Mouse (Mus musculus) liver, embryonic 15.5 days (tissue): ENCODE measurements at regions not wholly inside any gene's neighbourhood (a gene's known extent, or its start where the extent isn't known, plus 50 kb on each side); places are given as distances from the start of the nearest gene placed in this dataset.
A peak's percentile ranks its signal among the peaks of the same experiment; 100 is the strongest.

Experiments used
- ATAC-seq: fragments of 200-750 bp; cut with Nextera tagmentation; 2 replicates; pipeline ENCODE4 v1.8.0; 2017; ENCODE audit warnings: moderate number of reproducible peaks, mild to moderate bottlenecking, moderate library complexity; ENCODE audit not compliant: insufficient read depth
- H3K27ac ChIP-seq: fragments of 300-500 bp; sonication (generic); replicated peaks from 2 replicates; pipeline ENCODE4 v1.5.1; 2015; ENCODE audit warnings: mild to moderate bottlenecking, inconsistent platforms
- H3K27me3 ChIP-seq: fragments of 300-500 bp; sonication (generic); 2 replicates; pipeline ENCODE4 v1.6.1; 2015; ENCODE audit warnings: mild to moderate bottlenecking, inconsistent platforms
- H3K36me3 ChIP-seq: fragments of 300-500 bp; sonication (generic); replicated peaks from 2 replicates; pipeline ENCODE4 v1.6.1; 2015; ENCODE audit warnings: moderate library complexity, mild to moderate bottlenecking, inconsistent platforms
- H3K4me1 ChIP-seq: fragments of 300-500 bp; sonication (generic); replicated peaks from 2 replicates; pipeline ENCODE4 v1.6.1; 2015; ENCODE audit warnings: inconsistent platforms
- H3K4me2 ChIP-seq: fragments of 300-500 bp; sonication (generic); 2 replicates; pipeline ENCODE4 v1.6.1; 2015; ENCODE audit warnings: moderate library complexity, mild to moderate bottlenecking, inconsistent platforms
- H3K4me3 ChIP-seq: fragments of 300-500 bp; sonication (generic); replicated peaks from 2 replicates; pipeline ENCODE4 v1.5.1; 2015; ENCODE audit warnings: mild to moderate bottlenecking, inconsistent platforms
- H3K9ac ChIP-seq: fragments of 300-500 bp; sonication (generic); 2 replicates; pipeline ENCODE4 v1.6.1; 2015; ENCODE audit warnings: moderate library complexity, mild to moderate bottlenecking, inconsistent platforms
- H3K9me3 ChIP-seq: fragments of 300-500 bp; sonication (generic); replicated peaks from 2 replicates; pipeline ENCODE4 v1.6.1; 2016; ENCODE audit warnings: inconsistent platforms
- WGBS: fragments of 180-500 bp; shearing (Covaris S2); methylation state at CpG from one replicate; pipeline ENCODE4 v1.1.7; 2015; ENCODE audit warnings: mixed read lengths; ENCODE audit not compliant: insufficient replicate concordance; 5-methylcytosine and 5-hydroxymethylcytosine counted together

- no peak overlapping the region for H3K9ac ChIP-seq
- H3K27ac ChIP-seq = no peak overlapping the region
- no peaks in the 10 kb centered on the region for H3K4me1 ChIP-seq
- H3K36me3 ChIP-seq = no peaks in the 10 kb centered on the region
- WGBS = 41% methylated on average over 8 of the region's 8 CpGs
- H3K9me3 ChIP-seq = no peaks in the 10 kb centered on the region
- H3K27me3 ChIP-seq = no peaks in the 10 kb centered on the region
- no peak overlapping the region for H3K4me2 ChIP-seq
- no peak overlapping the region for H3K4me3 ChIP-seq
- ATAC-seq = no peak
Observed at GRCm38 (mm10) chr8:117894861-117895260, 93.1 kb upstream of the Mphosph6 start.

- ATAC-seq = no peak
- Histone ChIP-seq H3K4me1 (no peaks in the 10 kb centered on the region), H3K4me2 (no peak overlapping the region), H3K36me3 (no peaks in the 10 kb centered on the region), H3K27ac (no peak overlapping the region), H3K4me3 (no peak overlapping the region), H3K27me3 (no peaks in the 10 kb centered on the region), H3K9ac (no peak overlapping the region), H3K9me3 (no peaks in the 10 kb centered on the region)
- 38% methylated on average over 3 of the region's 3 CpGs for whole genome bisulfite sequencing
Observed at GRCm38 (mm10) chr8:117890211-117890610, 88.5 kb upstream of the Mphosph6 start.

GRCm38 (mm10) chr8:117881414-117881973 is 79.8 kb upstream of the Mphosph6 start:
- no peaks in the 10 kb centered on the region for H3K4me1 ChIP-seq
- no peak for ATAC-seq
- H3K36me3 ChIP-seq = no peaks in the 10 kb centered on the region
- H3K4me3 ChIP-seq = no peak overlapping the region
- H3K9me3 ChIP-seq = no peaks in the 10 kb centered on the region
- H3K9ac ChIP-seq = no peak overlapping the region
- no peak overlapping the region for H3K27ac ChIP-seq
- H3K4me2 ChIP-seq = no peak overlapping the region
- 73% methylated on average over 8 of the region's 8 CpGs for WGBS
- no peaks in the 10 kb centered on the region for H3K27me3 ChIP-seq

- Histone ChIP-seq H3K4me2 (no peak overlapping the region), H3K27me3 (no peaks in the 10 kb centered on the region), H3K4me3 (no peak overlapping the region), H3K4me1 (no peaks in the 10 kb centered on the region), H3K9ac (no peak overlapping the region), H3K9me3 (no peaks in the 10 kb centered on the region), H3K27ac (no peak overlapping the region), H3K36me3 (no peaks in the 10 kb centered on the region)
- 59% methylated on average over 13 of the region's 13 CpGs for WGBS
- no peak for ATAC-seq
Observed at GRCm38 (mm10) chr8:117880279-117880975, 78.7 kb upstream of the Mphosph6 start.

- WGBS = 67% methylated on average over 4 of the region's 4 CpGs
- Histone ChIP-seq H3K4me3 (no peak overlapping the region), H3K9me3 (no peaks in the 10 kb centered on the region), H3K36me3 (no peaks in the 10 kb centered on the region), H3K27me3 (no peaks in the 10 kb centered on the region), H3K4me2 (no peak overlapping the region), H3K27ac (no peak overlapping the region), H3K9ac (no peak overlapping the region), H3K4me1 (no peaks in the 10 kb centered on the region)
- ATAC-seq = no peak
Observed at GRCm38 (mm10) chr8:117873611-117874010, 71.9 kb upstream of the Mphosph6 start.

- Histone ChIP-seq H3K27me3 (no peaks in the 10 kb centered on the region), H3K4me2 (no peak overlapping the region), H3K4me1 (no peaks in the 10 kb centered on the region), H3K9ac (no peak overlapping the region), H3K4me3 (no peak overlapping the region), H3K9me3 (no peaks in the 10 kb centered on the region), H3K36me3 (no peaks in the 10 kb centered on the region), H3K27ac (no peak overlapping the region)
- 62% methylated on average over 2 of the region's 2 CpGs for WGBS
- ATAC-seq = no peak
Observed at GRCm38 (mm10) chr8:117867138-117867537, 65.4 kb upstream of the Mphosph6 start.

GRCm38 (mm10) chr8:117865014-117865413 is 63.3 kb upstream of the Mphosph6 start:
- Histone ChIP-seq H3K27ac (no peak overlapping the region), H3K4me3 (no peak overlapping the region), H3K4me1 (no peaks in the 10 kb centered on the region), H3K36me3 (no peaks in the 10 kb centered on the region), H3K27me3 (peaks cover 1% of the 10 kb centered on the region; the same call in 1 of the 2 replicates), H3K4me2 (no peak overlapping the region), H3K9ac (no peak overlapping the region), H3K9me3 (no peaks in the 10 kb centered on the region)
- no peak for ATAC-seq
- 40% methylated on average over 6 of the region's 6 CpGs for WGBS

- no peaks in the 10 kb centered on the region for H3K4me1 ChIP-seq
- no peak overlapping the region for H3K27ac ChIP-seq
- no peaks in the 10 kb centered on the region for H3K36me3 ChIP-seq
- peaks cover 6% of the 10 kb centered on the region; the same call in 1 of the 2 replicates for H3K27me3 ChIP-seq
- no peak for ATAC-seq
- H3K4me2 ChIP-seq = no peak overlapping the region
- WGBS = 26% methylated on average over 2 of the region's 2 CpGs
- no peak overlapping the region for H3K9ac ChIP-seq
- H3K4me3 ChIP-seq = no peak overlapping the region
- H3K9me3 ChIP-seq = no peaks in the 10 kb centered on the region
Observed at GRCm38 (mm10) chr8:117863837-117864236, 62.1 kb upstream of the Mphosph6 start.

GRCm38 (mm10) chr8:117862318-117862717 is 60.6 kb upstream of the Mphosph6 start:
- no peak for ATAC-seq
- Histone ChIP-seq H3K27ac (no peak overlapping the region), H3K36me3 (no peaks in the 10 kb centered on the region), H3K27me3 (peaks cover 6% of the 10 kb centered on the region; the same call in 1 of the 2 replicates), H3K4me1 (no peaks in the 10 kb centered on the region), H3K4me3 (no peak overlapping the region), H3K4me2 (no peak overlapping the region), H3K9ac (no peak overlapping the region), H3K9me3 (no peaks in the 10 kb centered on the region)
- 46% methylated on average over 2 of the region's 2 CpGs for WGBS

GRCm38 (mm10) chr8:117859734-117860133 is 58.0 kb upstream of the Mphosph6 start:
- WGBS = 8% methylated on average over 11 of the region's 11 CpGs

GRCm38 (mm10) chr8:117859095-117859494 is 57.4 kb upstream of the Mphosph6 start:
- H3K27me3 ChIP-seq = peaks cover 6% of the 10 kb centered on the region; the same call in 1 of the 2 replicates
- WGBS = 53% methylated on average over 7 of the region's 7 CpGs
- no peak for ATAC-seq
- no peak overlapping the region for H3K4me3 ChIP-seq
- no peak overlapping the region for H3K27ac ChIP-seq
- H3K4me2 ChIP-seq = no peak overlapping the region
- H3K4me1 ChIP-seq = peaks cover 11% of the 10 kb centered on the region; the same call in 1 of the 2 replicates
- H3K9me3 ChIP-seq = no peaks in the 10 kb centered on the region
- H3K36me3 ChIP-seq = no peaks in the 10 kb centered on the region
- no peak overlapping the region for H3K9ac ChIP-seq

More at GRCm38 (mm10) chr8:117859734-117860133, 58.0 kb upstream of the Mphosph6 start:
- H3K36me3 ChIP-seq = no peaks in the 10 kb centered on the region
- H3K4me2 ChIP-seq = peak overlapping the region; percentile 3; the same call in 1 of the 2 replicates
- no peak for ATAC-seq
- H3K9me3 ChIP-seq = no peaks in the 10 kb centered on the region
- peaks cover 5% of the 10 kb centered on the region; the same call in 1 of the 2 replicates for H3K4me1 ChIP-seq
- no peak overlapping the region for H3K4me3 ChIP-seq
- peaks cover 6% of the 10 kb centered on the region; the same call in 1 of the 2 replicates for H3K27me3 ChIP-seq
- H3K27ac ChIP-seq = no peak overlapping the region
- no peak overlapping the region for H3K9ac ChIP-seq
